In genomic region chr6:39257667-39258395, GRCm38 (mm10) we compare ENCODE assay signal across 8 mouse cellular contexts. TPM values are rescaled to one million over a fixed set of nuclear protein-coding genes. Genes with fewer than 3 reads are reported as not detected.
DNase-seq lines count a peak whose midpoint lies in the region; ATAC-seq and TF ChIP-seq lines count a peak whose summit lies in the region.

No protein-coding gene starts in this region.

- intact Hi-C loops in heart, postnatal 10 days (cut with DNase I): loop anchor here (2.0 kb wide), 1 partner anchor 51 kb away; the partner anchor contains the start of gene Kdm7a
- intact Hi-C loops in left cerebral cortex, postnatal 36 days (cut with DNase I): loop anchor here (2.0 to 5.0 kb wide), 2 partner anchors 51 to 84 kb away; partner anchors contain the start of gene Kdm7a

- no peaks in the 10 kb centered on the region for H3K9me3 ChIP-seq in CH12.LX (replicated peaks; ENCODE audit: low read length)
- H3K9me3 ChIP-seq in heart, embryonic 16.5 days (replicated peaks; ENCODE audit: control insufficient read depth, low read length): no peaks in the 10 kb centered on the region
- H3K9me3 ChIP-seq in midbrain, embryonic 10.5 days (replicated peaks): no peaks in the 10 kb centered on the region

- no peaks in the 10 kb centered on the region for H3K27me3 ChIP-seq in CH12.LX (replicated peaks)
- H3K27me3 ChIP-seq in heart, embryonic 16.5 days (ENCODE audit: control insufficient read depth, insufficient read depth, low read length): no peaks in the 10 kb centered on the region
- peaks cover 33% of the 10 kb centered on the region for H3K27me3 ChIP-seq in midbrain, embryonic 10.5 days (ENCODE audit: low read depth, poor library complexity, severe bottlenecking)

- in situ Hi-C loops in CH12.LX (cut with MboI; ENCODE audit: low pct_ligation_motif_present, low pct_unique_long_range_greater_than_20kb, low sequenced_read_pairs): no loop called here

- WGBS in heart, embryonic 16.5 days: 49% methylated on average over 7 of the region's 7 CpGs
- WGBS in midbrain, embryonic 10.5 days: 49% methylated on average over 7 of the region's 7 CpGs

- no peak for ATAC-seq in heart, embryonic 16.5 days (replicated peaks; ENCODE audit: extremely low read depth, insufficient read depth, low FRiP score)
- ATAC-seq in erythroid progenitor cell, adult 5-6 weeks (replicated peaks; ENCODE audit: low FRiP score, poor library complexity, severe bottlenecking): no peak

- no peak overlapping the region for H3K27ac ChIP-seq in CH12.LX (ENCODE audit: insufficient read depth, low read depth)
- 0 out of 2 replicates have a peak overlapping the region, but pooled peaks have one; percentile 7 for H3K27ac ChIP-seq in heart, embryonic 16.5 days (ENCODE audit: low read length)
- H3K27ac ChIP-seq in midbrain, embryonic 10.5 days (replicated peaks): peak overlapping the region; percentile 85

- dilution Hi-C loops in CH12.LX (cut with MboI; ENCODE audit: extremely low pct_ligation_motif_present, extremely low pct_unique_long_range_greater_than_20kb, low sequenced_read_pairs): no loop called here

- TF ChIP-seq POLR2A in CH12.LX (IDR thresholded peaks at IDR 0.05; ENCODE audit: low read depth, low read length): no peak

- DNase-seq in heart, adult 18-20 months: peak; percentile 34 to 43
- no peak for DNase-seq in heart, postnatal 10 days
- no peak for DNase-seq in CH12.LX (ENCODE audit: extremely low read depth)
- no peak for DNase-seq in midbrain, embryonic 10.5 days (ENCODE audit: low spot score)
- no peak for DNase-seq in left cerebral cortex, postnatal 36 days (ENCODE audit: low spot score in 2 of 2)
- DNase-seq in layer of hippocampus, postnatal 10 days (ENCODE audit: low spot score in 2 of 2): no peak

- peaks cover 10 to 22% of the 10 kb centered on the region in 2 experiments for H3K4me1 ChIP-seq in CH12.LX (ENCODE audit: control insufficient read depth in 1 of 2, insufficient read depth in 2 of 2)
- peaks cover 8% of the 10 kb centered on the region for H3K4me1 ChIP-seq in heart, embryonic 16.5 days (ENCODE audit: control insufficient read depth, insufficient read depth, low read length)
- peaks cover 33% of the 10 kb centered on the region for H3K4me1 ChIP-seq in midbrain, embryonic 10.5 days

- H3K4me2 ChIP-seq in CH12.LX (ENCODE audit: insufficient read depth, low read depth, poor library complexity, severe bottlenecking): peak overlapping the region; percentile 7; the same call in 1 of the 2 replicates
- H3K4me2 ChIP-seq in heart, embryonic 16.5 days (ENCODE audit: low read depth, low read length): peak overlapping the region; percentile 93

- H3K4me3 ChIP-seq in CH12.LX (replicated peaks in 1 of 3; ENCODE audit: low read depth in 2 of 3, low read length in 2 of 3, poor library complexity in 1 of 3): no peak overlapping the region
- peak overlapping the region; percentile 58 for H3K4me3 ChIP-seq in heart, embryonic 16.5 days (ENCODE audit: low read length)
- H3K4me3 ChIP-seq in midbrain, embryonic 10.5 days: peak overlapping the region; percentile 53

- H3K36me3 ChIP-seq in CH12.LX (replicated peaks in 1 of 2; ENCODE audit: control insufficient read depth in 1 of 2, insufficient read depth in 1 of 2, low read length in 1 of 2): no peaks in the 10 kb centered on the region
- H3K36me3 ChIP-seq in heart, embryonic 16.5 days (ENCODE audit: control insufficient read depth, insufficient read depth): no peaks in the 10 kb centered on the region
- H3K36me3 ChIP-seq in midbrain, embryonic 10.5 days: no peaks in the 10 kb centered on the region

- no peak overlapping the region for H3K9ac ChIP-seq in CH12.LX (ENCODE audit: insufficient read depth, low read depth)
- H3K9ac ChIP-seq in heart, embryonic 16.5 days (ENCODE audit: low read length): peak overlapping the region; percentile 71

- no peak for TF ChIP-seq RAD21 in CH12.LX (IDR thresholded peaks at IDR 0.05; ENCODE audit: low read depth, low read length)

- no peaks in the 10 kb centered on the region for H3K79me2 ChIP-seq in CH12.LX (replicated peaks; ENCODE audit: control insufficient read depth, extremely low read depth, insufficient read depth, poor library complexity, severe bottlenecking)

- TF ChIP-seq EP300 in CH12.LX (IDR thresholded peaks at IDR 0.05; ENCODE audit: low read length): no peak

- TF ChIP-seq CTCF in CH12.LX (conservative IDR thresholded peaks at IDR 0.05 in 1 of 2, IDR thresholded peaks at IDR 0.05 in 1 of 2; ENCODE audit: low read depth in 2 of 2, low read length in 2 of 2): no peak

TF ChIP-seq in CH12.LX, 34 proteins besides CTCF, POLR2A, EP300 and RAD21:
- TF ChIP-seq CHD2 (IDR thresholded peaks at IDR 0.05; ENCODE audit: low read length): no peak
- no peak for TF ChIP-seq CHD1 (IDR thresholded peaks at IDR 0.05; ENCODE audit: low read depth, low read length)
- TF ChIP-seq PAX5 (IDR thresholded peaks at IDR 0.05; ENCODE audit: low read length): no peak
- no peak for TF ChIP-seq ZKSCAN1 (IDR thresholded peaks at IDR 0.05; ENCODE audit: borderline replicate concordance, low read depth, low read length)
- TF ChIP-seq TBP (conservative IDR thresholded peaks at IDR 0.05; ENCODE audit: low read depth, low read length): no peak
- no peak for TF ChIP-seq MXI1 (IDR thresholded peaks at IDR 0.05; ENCODE audit: low read depth, low read length)
- no peak for TF ChIP-seq MEF2A (IDR thresholded peaks at IDR 0.05; ENCODE audit: borderline replicate concordance, low read depth, low read length)
- TF ChIP-seq SIN3A (IDR thresholded peaks at IDR 0.05; ENCODE audit: low read length): no peak
- no peak for TF ChIP-seq E2F4 (IDR thresholded peaks at IDR 0.05; ENCODE audit: insufficient replicate concordance, low read depth, low read length)
- no peak for TF ChIP-seq NRF1 (IDR thresholded peaks at IDR 0.05; ENCODE audit: low read depth, low read length)
- TF ChIP-seq MAZ (IDR thresholded peaks at IDR 0.05; ENCODE audit: low read depth, low read length): no peak
- TF ChIP-seq MAX (IDR thresholded peaks at IDR 0.05; ENCODE audit: low read length): no peak
- no peak for TF ChIP-seq HCFC1 (IDR thresholded peaks at IDR 0.05; ENCODE audit: low read depth, low read length)
- TF ChIP-seq JUND (conservative IDR thresholded peaks at IDR 0.05; ENCODE audit: low read depth, low read length): no peak
- no peak for TF ChIP-seq ZC3H11A (IDR thresholded peaks at IDR 0.05; ENCODE audit: low read depth, low read length)

RNA-seq across cellular contexts. Expression of gene Kdm7a, which starts 51.2 kb away (rescaled TPM):
- total RNA-seq in heart, adult 18-20 months (2021): 10 to 100 TPM; 18.7 to 18.8 TPM
- total RNA-seq in heart, postnatal 10 days (2021): 10 to 100 TPM; 17.6 to 21.0 TPM
- total RNA-seq in CH12.LX (2012; rRNA removed) (1.0 and 1.7 TPM in 2 replicates), CH12.LX (2014; rRNA removed) (2.1 TPM in 2 replicates)
- polyA plus RNA-seq in CH12.LX (2012; ENCODE audit: insufficient read length, low read depth): 1.6 TPM in 2 replicates
- polyA plus RNA-seq in heart, embryonic 16.5 days (2015; fragmentation: Nextera tagmentation; extraction: Ambion mirVana): 4.3 and 5.1 TPM in 2 replicates
- polyA plus RNA-seq in midbrain, embryonic 10.5 days (2016; fragmentation: Nextera tagmentation; extraction: Ambion mirVana): 10.4 and 12.4 TPM in 2 replicates
- 10 to 100 TPM; 29.8 to 41.9 TPM for total RNA-seq in left cerebral cortex, postnatal 36 days (2021)
- 98.7 and 110 TPM in 2 replicates for total RNA-seq in erythroid progenitor cell, adult 5-6 weeks (2015; ENCODE audit: low replicate concordance)
- 147 and 169 TPM in 2 replicates for total RNA-seq in erythroid progenitor cell, adult 5-6 weeks (2017; ENCODE audit: low replicate concordance)
- 10 to 100 TPM; 17.4 to 17.5 TPM for total RNA-seq in layer of hippocampus, postnatal 10 days (2021)

Comparison
In these comparisons a context has a peak if more than half of its experiments do, and no peak if none do; other contexts are left out.
1. DNase-seq: peak in heart, adult 18-20 months (2 of 2); none in heart, postnatal 10 days (0 of 2), CH12.LX (single experiment), midbrain, embryonic 10.5 days (single experiment), left cerebral cortex, postnatal 36 days (0 of 2) and layer of hippocampus, postnatal 10 days (0 of 2).
2. H3K4me3 ChIP-seq: peak in heart, embryonic 16.5 days (single experiment) and midbrain, embryonic 10.5 days (single experiment); none in CH12.LX (0 of 3).
3. RNA of gene Kdm7a, which starts 51.2 kb away (total RNA-seq): 98.7 to 169 TPM in erythroid progenitor cell, adult 5-6 weeks, 29.8 to 41.9 TPM in left cerebral cortex, postnatal 36 days, 17.6 to 21.0 TPM in heart, postnatal 10 days, 18.7 to 18.8 TPM in heart, adult 18-20 months and 17.4 to 17.5 TPM in layer of hippocampus, postnatal 10 days; 1.0 to 2.1 TPM in CH12.LX; every median in the first group is over 4 times any median in the second.